Mouse (Mus musculus): ENCODE measurements around the gene D130043K22Rik. TPM values are rescaled to one million over a fixed set of nuclear protein-coding genes. Genes with fewer than 3 reads are reported as not detected.

D130043K22Rik gene
- polyA plus RNA-seq, 1 experiment, result not detected

- Histone ChIP-seq H3K4me3 (ENCODE audit: insufficient read depth, low read depth, low read length) (no peak overlapping the region), H3K27ac (replicated peaks; ENCODE audit: low read depth, low read length) (no peak overlapping the region), H3K4me1 (ENCODE audit: control insufficient read depth, insufficient read depth, insufficient read length, low read length) (no peaks in the 10 kb centered on the region)
Observed at GRCm38 (mm10) chr13:24859115-24859514, 14.2 kb downstream of the D130043K22Rik start.

GRCm38 (mm10) chr13:24861084-24861483, 16.1 kb downstream of the D130043K22Rik start:
- no peaks in the 10 kb centered on the region for H3K4me1 ChIP-seq (ENCODE audit: control insufficient read depth, insufficient read depth, insufficient read length, low read length)

GRCm38 (mm10) chr13:24862021-24862420, 17.1 kb downstream of the D130043K22Rik start:
- H3K27ac ChIP-seq (replicated peaks; ENCODE audit: low read depth, low read length), result no peak overlapping the region
- no peak overlapping the region for H3K4me3 ChIP-seq (ENCODE audit: insufficient read depth, low read depth, low read length)
- H3K4me1 ChIP-seq (ENCODE audit: control insufficient read depth, insufficient read depth, insufficient read length, low read length), result no peaks in the 10 kb centered on the region

More at GRCm38 (mm10) chr13:24861084-24861483, 16.1 kb downstream of the D130043K22Rik start:
- H3K4me3 ChIP-seq (ENCODE audit: insufficient read depth, low read depth, low read length), result no peak overlapping the region
- no peak overlapping the region for H3K27ac ChIP-seq (replicated peaks; ENCODE audit: low read depth, low read length)

- H3K4me1 ChIP-seq (ENCODE audit: control insufficient read depth, insufficient read depth, insufficient read length, low read length), result no peaks in the 10 kb centered on the region
- H3K4me3 ChIP-seq (ENCODE audit: insufficient read depth, low read depth, low read length), result no peak overlapping the region
- H3K27ac ChIP-seq (replicated peaks; ENCODE audit: low read depth, low read length), result no peak overlapping the region
Observed at GRCm38 (mm10) chr13:24862520-24862919, 17.6 kb downstream of the D130043K22Rik start.

GRCm38 (mm10) chr13:24866430-24867402, 21.8 kb downstream of the D130043K22Rik start:
- Histone ChIP-seq H3K27ac (replicated peaks; ENCODE audit: low read depth, low read length) (no peak overlapping the region), H3K4me1 (ENCODE audit: control insufficient read depth, insufficient read depth, insufficient read length, low read length) (no peaks in the 10 kb centered on the region), H3K4me3 (ENCODE audit: insufficient read depth, low read depth, low read length) (no peak overlapping the region)

GRCm38 (mm10) chr13:24867789-24868188, 22.9 kb downstream of the D130043K22Rik start:
- Histone ChIP-seq H3K27ac (replicated peaks; ENCODE audit: low read depth, low read length) (no peak overlapping the region), H3K4me1 (ENCODE audit: control insufficient read depth, insufficient read depth, insufficient read length, low read length) (no peaks in the 10 kb centered on the region), H3K4me3 (ENCODE audit: insufficient read depth, low read depth, low read length) (no peak overlapping the region)

GRCm38 (mm10) chr13:24868233-24868632, 23.3 kb downstream of the D130043K22Rik start:
- H3K4me3 ChIP-seq (ENCODE audit: insufficient read depth, low read depth, low read length), result no peak overlapping the region
- H3K27ac ChIP-seq (replicated peaks; ENCODE audit: low read depth, low read length), result no peak overlapping the region
- no peaks in the 10 kb centered on the region for H3K4me1 ChIP-seq (ENCODE audit: control insufficient read depth, insufficient read depth, insufficient read length, low read length)

GRCm38 (mm10) chr13:24879359-24880040, 34.6 kb downstream of the D130043K22Rik start:
- Histone ChIP-seq H3K4me1 (ENCODE audit: control insufficient read depth, insufficient read depth, insufficient read length, low read length) (no peaks in the 10 kb centered on the region), H3K4me3 (ENCODE audit: insufficient read depth, low read depth, low read length) (no peak overlapping the region), H3K27ac (replicated peaks; ENCODE audit: low read depth, low read length) (no peak overlapping the region)

GRCm38 (mm10) chr13:24880208-24880607, 35.3 kb downstream of the D130043K22Rik start:
- no peaks in the 10 kb centered on the region for H3K4me1 ChIP-seq (ENCODE audit: control insufficient read depth, insufficient read depth, insufficient read length, low read length)
- H3K27ac ChIP-seq (replicated peaks; ENCODE audit: low read depth, low read length), result no peak overlapping the region
- H3K4me3 ChIP-seq (ENCODE audit: insufficient read depth, low read depth, low read length), result no peak overlapping the region

- Histone ChIP-seq H3K4me1 (ENCODE audit: control insufficient read depth, insufficient read depth, insufficient read length, low read length) (no peaks in the 10 kb centered on the region), H3K27ac (replicated peaks; ENCODE audit: low read depth, low read length) (no peak overlapping the region), H3K4me3 (ENCODE audit: insufficient read depth, low read depth, low read length) (no peak overlapping the region)
Observed at GRCm38 (mm10) chr13:24880704-24881103, 35.8 kb downstream of the D130043K22Rik start.

- no peak overlapping the region for H3K4me3 ChIP-seq (ENCODE audit: insufficient read depth, low read depth, low read length)
- H3K27ac ChIP-seq (replicated peaks; ENCODE audit: low read depth, low read length), result no peak overlapping the region
Observed at GRCm38 (mm10) chr13:24882411-24882810, 37.5 kb downstream of the D130043K22Rik start.

GRCm38 (mm10) chr13:24889554-24889953, 44.6 kb downstream of the D130043K22Rik start:
- H3K27ac ChIP-seq (replicated peaks; ENCODE audit: low read depth, low read length), result no peak overlapping the region
- H3K4me1 ChIP-seq (ENCODE audit: control insufficient read depth, insufficient read depth, insufficient read length, low read length), result no peaks in the 10 kb centered on the region

More at GRCm38 (mm10) chr13:24882411-24882810, 37.5 kb downstream of the D130043K22Rik start:
- H3K4me1 ChIP-seq (ENCODE audit: control insufficient read depth, insufficient read depth, insufficient read length, low read length), result no peaks in the 10 kb centered on the region

GRCm38 (mm10) chr13:24892516-24892915, 47.6 kb downstream of the D130043K22Rik start:
- Histone ChIP-seq H3K4me1 (ENCODE audit: control insufficient read depth, insufficient read depth, insufficient read length, low read length) (no peaks in the 10 kb centered on the region), H3K4me3 (ENCODE audit: insufficient read depth, low read depth, low read length) (no peak overlapping the region), H3K27ac (replicated peaks; ENCODE audit: low read depth, low read length) (no peak overlapping the region)

More at GRCm38 (mm10) chr13:24889554-24889953, 44.6 kb downstream of the D130043K22Rik start:
- no peak overlapping the region for H3K4me3 ChIP-seq (ENCODE audit: insufficient read depth, low read depth, low read length)

- H3K27ac ChIP-seq (replicated peaks; ENCODE audit: low read depth, low read length), result no peak overlapping the region
- no peaks in the 10 kb centered on the region for H3K4me1 ChIP-seq (ENCODE audit: control insufficient read depth, insufficient read depth, insufficient read length, low read length)
Observed at GRCm38 (mm10) chr13:24893880-24894279, 48.9 kb downstream of the D130043K22Rik start.

GRCm38 (mm10) chr13:24901916-24902315, 57.0 kb downstream of the D130043K22Rik start:
- Histone ChIP-seq H3K4me1 (ENCODE audit: control insufficient read depth, insufficient read depth, insufficient read length, low read length) (no peaks in the 10 kb centered on the region), H3K4me3 (ENCODE audit: insufficient read depth, low read depth, low read length) (no peak overlapping the region), H3K27ac (replicated peaks; ENCODE audit: low read depth, low read length) (no peak overlapping the region)

More at GRCm38 (mm10) chr13:24893880-24894279, 48.9 kb downstream of the D130043K22Rik start:
- H3K4me3 ChIP-seq (ENCODE audit: insufficient read depth, low read depth, low read length), result no peak overlapping the region
